ENCODE assay signal across 8 mouse cellular contexts in genomic region chr17:30539098-30539497, GRCm38 (mm10). TPM values are rescaled to one million over a fixed set of nuclear protein-coding genes. Genes with fewer than 3 reads are reported as not detected.
DNase-seq lines count a peak whose midpoint lies in the region; ATAC-seq lines count a peak whose summit lies in the region.

No protein-coding gene starts in this region.

- peaks cover 41% of the 10 kb centered on the region for H3K4me1 ChIP-seq in heart, embryonic 13.5 days
- H3K4me1 ChIP-seq in stomach, embryonic 15.5 days: 0 out of 2 replicates have a peak, but pooled peaks cover 5% of the 10 kb centered on the region

- no peaks in the 10 kb centered on the region for H3K27me3 ChIP-seq in heart, embryonic 13.5 days (replicated peaks)
- no peaks in the 10 kb centered on the region for H3K27me3 ChIP-seq in stomach, embryonic 15.5 days (replicated peaks)

- WGBS in heart, embryonic 13.5 days: 16% methylated on average over 8 of the region's 8 CpGs
- WGBS in stomach, embryonic 15.5 days: 23% methylated on average over 8 of the region's 8 CpGs

- intact Hi-C loops in heart, postnatal 36 days (cut with DNase I): no loop called here

- peak overlapping the region; percentile 61 for H3K27ac ChIP-seq in heart, embryonic 13.5 days (replicated peaks)
- peak overlapping the region; percentile 48; the same call in 1 of the 2 replicates for H3K27ac ChIP-seq in stomach, embryonic 15.5 days

- peak; percentile 66 for ATAC-seq in heart, embryonic 13.5 days (ENCODE audit: extremely low read depth, insufficient number of reproducible peaks, low FRiP score, low TSS enrichment)
- no peak for ATAC-seq in stomach, embryonic 15.5 days (ENCODE audit: insufficient read depth, low FRiP score, low read depth)

- no peaks in the 10 kb centered on the region for H3K9me3 ChIP-seq in heart, embryonic 13.5 days
- no peaks in the 10 kb centered on the region for H3K9me3 ChIP-seq in stomach, embryonic 15.5 days

- peak overlapping the region; percentile 10 for H3K4me2 ChIP-seq in heart, embryonic 13.5 days
- H3K4me2 ChIP-seq in stomach, embryonic 15.5 days: no peak overlapping the region

- DNase-seq in heart, postnatal 36 days: no peak
- peak; percentile 55 for DNase-seq in urinary bladder, postnatal 14 days (ENCODE audit: low spot score)
- no peak for DNase-seq in urinary bladder, postnatal 10 days (ENCODE audit: low spot score)
- DNase-seq in kidney, postnatal 25 days: peak; percentile 67 to 72
- no peak for DNase-seq in adrenal gland, adult 2 months
- DNase-seq in thymus, postnatal 25 days: no peak

- no peak overlapping the region for H3K4me3 ChIP-seq in heart, embryonic 13.5 days
- H3K4me3 ChIP-seq in stomach, embryonic 15.5 days (replicated peaks): no peak overlapping the region

- no peak overlapping the region for H3K9ac ChIP-seq in heart, embryonic 13.5 days
- no peak overlapping the region for H3K9ac ChIP-seq in stomach, embryonic 15.5 days

- no peaks in the 10 kb centered on the region for H3K36me3 ChIP-seq in heart, embryonic 13.5 days
- H3K36me3 ChIP-seq in stomach, embryonic 15.5 days: no peaks in the 10 kb centered on the region

RNA-seq across cellular contexts. Expression of gene Btbd9, which starts 37.2 kb away (rescaled TPM):
- polyA plus RNA-seq in heart, embryonic 13.5 days (2015; fragmentation: Nextera tagmentation; extraction: Ambion mirVana): 43.1 and 44.4 TPM in 2 replicates
- 10 to 100 TPM; 17.0 to 17.4 TPM for total RNA-seq in heart, postnatal 36 days (2021)
- polyA plus RNA-seq in stomach, embryonic 15.5 days (2015; fragmentation: Nextera tagmentation; extraction: Ambion mirVana): 56.0 TPM in 2 replicates
- total RNA-seq in adrenal gland, adult 2 months (2021): 10 to 100 TPM; 32.7 to 48.5 TPM
- polyA plus RNA-seq in adrenal gland, adult 2 months (2012; rRNA removed): 16.5 and 17.8 TPM in 2 replicates

Comparison
In these comparisons a context has a peak if more than half of its experiments do, and no peak if none do; other contexts are left out.
1. DNase-seq: peak in urinary bladder, postnatal 14 days (single experiment) and kidney, postnatal 25 days (2 of 2); none in heart, postnatal 36 days (0 of 2), urinary bladder, postnatal 10 days (single experiment), adrenal gland, adult 2 months (single experiment) and thymus, postnatal 25 days (single experiment).